Mouse (Mus musculus): ENCODE results near the gene Mrpl14.

DNA sequence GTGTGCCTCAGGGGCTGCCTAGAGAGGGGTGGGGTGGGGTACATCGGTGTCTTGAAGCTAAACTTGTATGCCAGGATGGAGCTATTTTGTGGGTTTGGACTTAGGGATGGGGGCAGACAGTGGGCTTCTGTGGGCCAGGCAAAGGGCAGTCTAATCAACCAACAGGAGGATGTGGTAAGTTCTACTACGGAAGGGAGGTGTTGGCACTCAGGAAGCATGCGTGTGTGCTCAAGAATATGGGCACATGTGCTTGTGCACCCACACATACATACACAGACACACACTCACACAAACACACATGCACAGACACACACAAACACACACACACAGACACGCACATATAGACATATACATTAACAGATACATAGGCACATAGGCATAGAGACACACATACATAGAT is 61.2 kb downstream of the Mrpl14 start:
- TF ChIP-seq CTCF (IDR thresholded peaks at IDR 0.05; ENCODE audit: low read depth, low read length) (no peak), POLR2A (IDR thresholded peaks at IDR 0.05; ENCODE audit: borderline replicate concordance, low read depth, low read length) (no peak)
